Mouse (Mus musculus): ENCODE measurements at regions not wholly inside any gene's neighbourhood (a gene's known extent, or its start where the extent isn't known, plus 50 kb on each side); places are given as distances from the start of the nearest gene placed in this dataset.
A peak's percentile ranks its signal among the peaks of the same experiment; 100 is the strongest.

DNA sequence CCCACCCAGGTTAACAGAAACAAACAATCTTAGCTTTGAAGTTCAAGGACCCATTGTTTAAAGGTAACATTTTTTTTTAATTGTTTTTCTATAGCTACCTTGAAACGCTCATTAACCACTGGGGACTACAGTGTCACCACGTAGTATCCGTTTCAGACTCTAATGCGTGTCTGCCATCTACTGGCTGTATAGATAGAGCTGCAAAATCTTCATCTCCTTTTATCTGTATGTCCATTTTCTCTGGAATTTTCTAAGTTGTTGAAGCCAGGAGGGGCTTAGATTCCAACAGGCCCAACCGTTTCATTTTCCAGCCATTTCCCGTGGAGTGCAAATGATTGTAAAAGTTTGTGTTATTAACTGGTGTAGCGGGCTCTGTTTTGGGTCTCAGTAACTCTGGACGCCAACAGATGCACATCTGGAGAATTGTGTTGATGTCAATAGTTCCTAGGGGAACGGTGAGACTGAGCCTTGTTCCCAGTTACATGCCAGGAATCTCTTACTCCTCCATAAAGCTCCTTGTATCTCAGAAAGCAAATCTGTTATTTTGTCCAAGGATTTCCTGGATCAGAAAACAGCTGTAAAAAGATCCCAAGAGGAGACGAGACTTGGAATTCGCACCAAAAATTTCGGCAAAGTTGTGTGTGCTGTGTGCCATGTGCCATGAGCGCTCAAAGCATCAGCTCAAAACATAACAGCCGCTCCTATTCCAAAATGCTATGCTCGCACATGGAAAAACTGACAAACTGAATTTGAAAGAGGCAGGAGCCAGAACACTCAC, 158.8 kb upstream of the Phyhipl start:
- no peak for DNase-seq

DNA sequence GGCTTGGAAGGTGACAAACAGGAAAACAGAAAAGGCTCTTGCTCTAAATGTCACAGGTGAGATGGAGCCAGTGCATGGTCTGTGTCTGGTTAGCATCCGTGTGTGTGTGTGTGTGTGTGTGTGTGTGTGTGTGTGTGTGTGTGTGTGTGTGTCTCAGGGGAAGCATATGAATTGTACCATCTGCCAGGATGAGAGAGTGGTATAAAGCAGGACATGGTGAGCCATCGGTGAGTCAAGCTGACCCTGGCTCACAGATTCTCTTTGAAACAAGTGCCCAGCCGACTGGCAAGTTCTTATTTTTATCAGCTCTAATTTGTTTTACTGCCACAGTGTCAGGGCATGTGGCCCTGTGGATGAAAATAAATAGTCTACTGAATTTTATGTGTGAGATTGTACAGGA, 153.6 kb upstream of the Phyhipl start:
- DNase-seq: no peak

GRCm38 (mm10) chr10:70806786-70807385, 151.1 kb upstream of the Phyhipl start:
- no peak for DNase-seq

- DNase-seq: no peak
Observed at GRCm38 (mm10) chr10:70800736-70801306, 145.1 kb upstream of the Phyhipl start.

DNA sequence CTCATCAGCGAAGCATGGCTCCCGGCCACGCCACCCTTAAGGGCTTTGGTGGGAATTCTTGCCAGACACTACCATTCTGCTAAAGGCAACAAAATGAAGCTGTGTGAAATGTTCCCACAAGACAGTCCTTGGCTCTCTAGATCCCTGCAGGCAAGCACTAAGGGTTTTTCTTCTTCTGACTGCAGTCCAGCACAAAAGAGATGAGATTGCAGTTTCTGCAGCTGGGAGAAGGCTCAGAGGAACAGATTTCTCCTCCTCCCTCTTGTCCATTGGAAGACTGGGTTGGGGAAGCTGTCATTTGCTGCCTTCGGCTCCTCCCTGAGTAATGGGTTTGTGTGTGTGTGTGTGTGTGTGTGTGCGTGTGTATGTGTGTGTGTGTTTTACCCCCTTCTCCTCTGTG, 144.1 kb upstream of the Phyhipl start:
- no peak for DNase-seq

- no peak for DNase-seq
Observed at GRCm38 (mm10) chr10:70799191-70799742, 143.5 kb upstream of the Phyhipl start.

DNA sequence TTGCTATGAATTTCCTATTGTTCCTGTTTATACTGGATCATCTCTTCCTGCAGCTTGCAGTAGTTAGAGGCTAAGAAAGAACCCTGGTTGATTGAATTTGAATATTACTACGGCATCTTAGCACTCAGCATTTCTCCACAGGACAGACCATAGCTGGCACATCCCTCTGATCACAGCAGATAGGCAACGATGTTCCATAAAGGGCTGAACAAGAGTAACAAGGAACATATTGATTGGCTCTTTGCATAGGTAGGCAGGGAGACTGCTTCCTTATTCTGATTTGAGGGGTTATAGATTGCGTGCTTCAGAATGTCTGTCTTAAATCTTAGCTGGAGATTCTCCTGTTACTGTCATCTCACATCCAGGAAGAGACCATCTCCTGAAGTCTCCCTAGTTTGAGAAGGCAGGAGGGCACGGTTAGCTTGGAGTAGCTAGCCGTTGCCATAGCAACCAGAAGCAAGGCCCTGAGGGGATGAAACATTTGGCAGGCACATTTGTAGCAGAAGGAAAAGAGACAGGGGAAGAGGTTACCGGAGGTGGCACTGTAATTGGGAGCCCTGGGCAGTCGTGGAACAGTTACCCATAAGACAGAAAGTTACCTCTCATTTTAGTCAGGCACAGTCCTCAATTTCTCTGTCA, 133.2 kb upstream of the Phyhipl start:
- DNase-seq: peak; percentile 23

- no peak for DNase-seq
Observed at GRCm38 (mm10) chr10:70781036-70781435, 125.3 kb upstream of the Phyhipl start.

DNA sequence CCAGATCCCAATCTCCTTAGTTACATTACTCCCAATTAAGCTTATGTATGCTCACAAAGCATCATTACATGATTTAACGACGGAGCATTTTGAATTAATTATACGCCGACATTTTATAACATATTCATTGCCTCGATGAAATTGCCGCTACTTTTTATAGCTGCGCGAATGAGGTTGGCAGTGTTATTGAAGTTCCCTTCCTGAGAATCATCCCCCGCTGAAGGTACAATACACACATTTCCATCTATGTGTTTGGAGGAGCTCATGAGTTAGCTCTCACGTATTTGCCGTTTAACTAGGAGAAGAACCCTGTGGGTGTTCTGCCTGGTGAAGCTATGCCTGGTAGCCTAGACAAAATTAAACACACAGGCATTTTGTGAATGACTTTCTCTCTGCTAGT, 122.8 kb upstream of the Phyhipl start:
- DNase-seq: no peak

- no peak for DNase-seq
Observed at GRCm38 (mm10) chr10:70774571-70774970, 118.8 kb upstream of the Phyhipl start.

GRCm38 (mm10) chr10:70774159-70774558, 118.4 kb upstream of the Phyhipl start:
- DNase-seq: no peak

GRCm38 (mm10) chr10:70767461-70767860, 111.7 kb upstream of the Phyhipl start:
- DNase-seq: no peak

- no peak for DNase-seq
Observed at GRCm38 (mm10) chr10:70766869-70767268, 111.1 kb upstream of the Phyhipl start.

DNA sequence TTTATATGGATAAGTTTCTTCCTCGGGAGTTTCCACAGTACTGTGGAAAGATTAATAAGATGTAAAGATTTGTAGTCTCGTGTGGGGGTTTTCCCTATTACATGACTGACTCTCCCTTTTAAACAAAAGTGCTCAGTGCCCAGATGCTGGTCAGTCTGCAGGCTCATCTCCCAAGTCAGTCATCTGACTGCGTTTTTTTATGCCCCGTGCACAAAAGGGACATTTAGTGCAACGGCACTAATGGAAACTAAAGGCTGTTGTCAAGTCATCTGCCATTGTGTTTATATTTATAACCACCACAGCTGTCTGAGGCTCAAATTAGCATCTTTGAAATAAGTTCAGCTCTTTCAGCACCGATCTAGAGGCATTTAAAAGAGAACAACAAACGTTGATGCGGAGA, 110.7 kb upstream of the Phyhipl start:
- no peak for DNase-seq

- DNase-seq: no peak
Observed at GRCm38 (mm10) chr10:70763206-70763605, 107.4 kb upstream of the Phyhipl start.

DNA sequence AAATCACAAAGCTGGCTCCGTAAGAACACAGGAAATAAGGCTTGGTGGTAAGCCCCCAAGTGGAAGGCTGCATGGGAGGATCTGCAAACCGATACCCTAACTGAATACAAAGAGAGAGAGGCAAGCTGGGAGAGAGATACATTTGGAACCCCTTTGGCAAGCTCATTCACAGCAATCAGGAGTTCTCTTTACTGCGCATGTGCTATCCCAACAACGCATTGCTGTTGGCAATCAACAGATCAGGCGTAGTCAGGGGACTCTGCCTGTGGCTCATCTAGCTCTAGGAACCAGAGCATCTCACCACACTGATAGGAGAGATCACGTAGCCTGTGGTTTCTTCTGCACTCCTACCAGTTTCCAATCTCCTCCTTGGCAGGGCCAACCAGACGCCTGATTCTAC, 103.9 kb upstream of the Phyhipl start:
- DNase-seq: no peak

DNA sequence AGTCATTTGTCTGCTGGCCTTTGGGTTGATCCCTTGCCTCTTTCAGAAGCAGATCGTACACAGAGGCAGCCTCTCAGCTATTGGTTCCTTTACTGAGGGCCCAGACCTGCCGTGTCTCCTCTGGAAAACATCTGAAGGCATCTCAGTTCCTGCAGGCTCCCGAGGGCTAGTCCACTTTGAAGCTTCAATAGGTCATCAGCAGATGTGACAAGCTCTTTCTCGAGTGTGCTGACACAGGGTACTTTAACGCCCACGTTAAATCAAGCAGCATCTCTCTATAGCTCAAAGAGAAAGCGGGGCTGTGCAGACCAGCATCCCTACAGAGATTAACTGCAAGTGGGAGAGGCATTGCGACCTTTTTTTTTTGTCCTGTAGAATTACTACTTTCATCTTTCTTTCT, 96.0 kb upstream of the Phyhipl start:
- no peak for DNase-seq

GRCm38 (mm10) chr10:70750356-70751145, 94.8 kb upstream of the Phyhipl start:
- DNase-seq: no peak

- DNase-seq: no peak
Observed at GRCm38 (mm10) chr10:70746612-70747011, 90.8 kb upstream of the Phyhipl start.

- no peak for DNase-seq
Observed at GRCm38 (mm10) chr10:70741909-70742308, 86.1 kb upstream of the Phyhipl start.

GRCm38 (mm10) chr10:70740095-70740494, 84.3 kb upstream of the Phyhipl start:
- DNase-seq: no peak

GRCm38 (mm10) chr10:70739348-70739966, 83.7 kb upstream of the Phyhipl start:
- no peak for DNase-seq

Measured in kidney, adult 18-20 months (tissue).